ENCODE assay signal across 8 mouse cellular contexts in genomic region chr2:93809931-93810330, GRCm38 (mm10). TPM values are rescaled to one million over a fixed set of nuclear protein-coding genes. Genes with fewer than 3 reads are reported as not detected.
A peak's percentile ranks its signal among the peaks of the same experiment; 100 is the strongest.
DNase-seq lines count a peak whose midpoint lies in the region; ATAC-seq and TF ChIP-seq lines count a peak whose summit lies in the region.

No protein-coding gene starts in this region.

- no peaks in the 10 kb centered on the region for H3K27me3 ChIP-seq in heart, postnatal 0 days (ENCODE audit: control insufficient read depth, insufficient read depth, low read length)
- no peaks in the 10 kb centered on the region for H3K27me3 ChIP-seq in heart, embryonic 10.5 days (ENCODE audit: insufficient read depth, poor library complexity, severe bottlenecking)
- H3K27me3 ChIP-seq in Patski, result no peaks in the 10 kb centered on the region
- H3K27me3 ChIP-seq in limb, embryonic 11.5 days (ENCODE audit: control insufficient read depth, insufficient read depth, low read length), result no peaks in the 10 kb centered on the region
- H3K27me3 ChIP-seq in stomach, postnatal 0 days (ENCODE audit: control insufficient read depth, insufficient read depth, low read length), result no peaks in the 10 kb centered on the region

- WGBS in heart, postnatal 0 days, result 6% methylated on average over 2 of the region's 2 CpGs
- 9% methylated on average over 2 of the region's 2 CpGs for WGBS in heart, embryonic 10.5 days
- 16% methylated on average over 2 of the region's 2 CpGs for WGBS in limb, embryonic 11.5 days
- WGBS in stomach, postnatal 0 days, result 16% methylated on average over 2 of the region's 2 CpGs

- CTCF ChIA-PET in Patski (lab: Charles Lee), result interaction anchor here (0.6 to 5.5 kb wide), 24 partner anchors 9 to 593 kb away, joined by 3 to 53 read pairs (median 4); partner anchors contain the start of gene Ext2

- H3K36me3 ChIP-seq in heart, postnatal 0 days (replicated peaks; ENCODE audit: control insufficient read depth, insufficient read depth, low read length), result peaks cover 72% of the 10 kb centered on the region
- H3K36me3 ChIP-seq in heart, embryonic 10.5 days, result peaks cover 76% of the 10 kb centered on the region
- no peaks in the 10 kb centered on the region; the same call in 1 of the 2 replicates for H3K36me3 ChIP-seq in limb, embryonic 11.5 days (ENCODE audit: control insufficient read depth, insufficient read depth, low read length)
- peaks cover 9% of the 10 kb centered on the region; the same call in 1 of the 2 replicates for H3K36me3 ChIP-seq in stomach, postnatal 0 days (ENCODE audit: control insufficient read depth, insufficient read depth, low read length)

- H3K4me1 ChIP-seq in heart, postnatal 0 days (ENCODE audit: control insufficient read depth, insufficient read depth), result no peaks in the 10 kb centered on the region
- H3K4me1 ChIP-seq in heart, embryonic 10.5 days, result no peaks in the 10 kb centered on the region
- H3K4me1 ChIP-seq in limb, embryonic 11.5 days (ENCODE audit: control insufficient read depth, insufficient read depth, low read length), result no peaks in the 10 kb centered on the region
- H3K4me1 ChIP-seq in stomach, postnatal 0 days (replicated peaks; ENCODE audit: control insufficient read depth, insufficient read depth), result no peaks in the 10 kb centered on the region

- no peak overlapping the region for H3K9ac ChIP-seq in heart, postnatal 0 days (replicated peaks; ENCODE audit: low read depth, low read length)
- H3K9ac ChIP-seq in limb, embryonic 11.5 days (ENCODE audit: low read length), result no peak overlapping the region
- H3K9ac ChIP-seq in stomach, postnatal 0 days (ENCODE audit: low read length), result no peak overlapping the region

- no peak overlapping the region for H3K4me2 ChIP-seq in heart, postnatal 0 days (ENCODE audit: low read depth, low read length)
- H3K4me2 ChIP-seq in limb, embryonic 11.5 days (ENCODE audit: low read depth, severe bottlenecking), result no peak overlapping the region
- no peak overlapping the region for H3K4me2 ChIP-seq in stomach, postnatal 0 days (replicated peaks; ENCODE audit: low read depth)

- in situ Hi-C loops in Patski (cut with MboI; ENCODE audit: low pct_unique_long_range_greater_than_20kb), result no loop called here

- no peak for ATAC-seq in heart, postnatal 0 days (ENCODE audit: insufficient read depth, low read depth)
- ATAC-seq in Patski, result no peak
- ATAC-seq in limb, embryonic 11.5 days (ENCODE audit: insufficient number of reproducible peaks, low FRiP score, low TSS enrichment, low read depth), result no peak
- no peak; the same call in 1 of the 2 replicates for ATAC-seq in stomach, postnatal 0 days (ENCODE audit: low FRiP score, low TSS enrichment)
- ATAC-seq in erythroblast, adult 5-6 weeks (replicated peaks; ENCODE audit: low FRiP score, poor library complexity, severe bottlenecking), result no peak

- POLR2A ChIA-PET in Patski (lab: Charles Lee), result no interaction called here

- DNase-seq in heart, postnatal 0 days (ENCODE audit: low spot score), result peak; percentile 37
- DNase-seq in heart, embryonic 10.5 days (ENCODE audit: low spot score), result no peak
- peak; percentile 75 for DNase-seq in 3T3-L1 (ENCODE audit: low read depth, low spot score)
- DNase-seq in Patski (ENCODE audit: low read depth, low spot score), result no peak
- peak; percentile 39 for DNase-seq in embryo, embryonic 11.5 days (ENCODE audit: low read depth, low spot score)
- peak; percentile 72 for DNase-seq in limb, embryonic 11.5 days (ENCODE audit: low spot score)
- peak; percentile 46 for DNase-seq in stomach, postnatal 0 days (ENCODE audit: low spot score)

- TF ChIP-seq CTCF in heart, postnatal 0 days (IDR thresholded peaks at IDR 0.05; ENCODE audit: low read depth), result peak; percentile 92
- TF ChIP-seq CTCF in Patski (IDR thresholded peaks at IDR 0.05), result peak; percentile 98
- peak; percentile 93 for TF ChIP-seq CTCF in stomach, postnatal 0 days (IDR thresholded peaks at IDR 0.05; ENCODE audit: low read depth)

- no peak overlapping the region for H3K27ac ChIP-seq in heart, postnatal 0 days (ENCODE audit: low read depth)
- no peak overlapping the region for H3K27ac ChIP-seq in heart, embryonic 10.5 days
- no peak overlapping the region for H3K27ac ChIP-seq in limb, embryonic 11.5 days (replicated peaks; ENCODE audit: low read depth, low read length)
- no peak overlapping the region for H3K27ac ChIP-seq in stomach, postnatal 0 days (replicated peaks)

- no peaks in the 10 kb centered on the region for H3K9me3 ChIP-seq in heart, postnatal 0 days (replicated peaks; ENCODE audit: control insufficient read depth, low read length)
- H3K9me3 ChIP-seq in heart, embryonic 10.5 days, result no peaks in the 10 kb centered on the region
- no peaks in the 10 kb centered on the region for H3K9me3 ChIP-seq in limb, embryonic 11.5 days (ENCODE audit: control insufficient read depth, low read length)
- H3K9me3 ChIP-seq in stomach, postnatal 0 days (ENCODE audit: control insufficient read depth, low read length), result no peaks in the 10 kb centered on the region

- no peak for TF ChIP-seq EP300 in heart, postnatal 0 days (IDR thresholded peaks at IDR 0.05; ENCODE audit: low read depth)
- TF ChIP-seq EP300 in stomach, postnatal 0 days (optimal IDR thresholded peaks at IDR 0.05), result no peak

- H3K4me3 ChIP-seq in heart, postnatal 0 days (ENCODE audit: low read depth, low read length), result no peak overlapping the region
- H3K4me3 ChIP-seq in heart, embryonic 10.5 days, result no peak overlapping the region
- H3K4me3 ChIP-seq in limb, embryonic 11.5 days (ENCODE audit: low read depth, low read length), result no peak overlapping the region
- no peak overlapping the region for H3K4me3 ChIP-seq in stomach, postnatal 0 days (ENCODE audit: low read depth, low read length)

RNA-seq across cellular contexts. Expression of gene Ext2, which starts 12.4 kb away (rescaled TPM):
- 32.8 TPM in 2 replicates for total RNA-seq in heart, postnatal 0 days (2014; rRNA removed; ENCODE audit: low replicate concordance)
- 38.2 and 40.3 TPM in 2 replicates for polyA plus RNA-seq in heart, postnatal 0 days (2015; fragmentation: Nextera tagmentation; extraction: Ambion mirVana)
- 82.8 and 83.0 TPM in 2 replicates for polyA plus RNA-seq in heart, embryonic 10.5 days (2016; fragmentation: Nextera tagmentation; extraction: Ambion mirVana)
- 196 TPM for polyA plus RNA-seq in Patski (2021)
- polyA plus RNA-seq in limb, embryonic 11.5 days (2014; fragmentation: Nextera tagmentation; extraction: Ambion mirVana), result 69.8 and 75.1 TPM in 2 replicates
- polyA plus RNA-seq in stomach, postnatal 0 days (2015; fragmentation: Nextera tagmentation; extraction: Ambion mirVana), result 51.0 and 51.2 TPM in 2 replicates
- 5.8 and 11.1 TPM in 2 replicates for total RNA-seq in erythroblast, adult 5-6 weeks (2015; ENCODE audit: low replicate concordance)
- total RNA-seq in erythroblast, adult 5-6 weeks (2017; ENCODE audit: low replicate concordance), result 2.3 and 7.4 TPM in 2 replicates

RNA-seq across cellular contexts. Expression of gene Accs, which starts 39.8 kb away (rescaled TPM):
- total RNA-seq in heart, postnatal 0 days (2014; rRNA removed; ENCODE audit: low replicate concordance), result 8.4 and 42.5 TPM in 2 replicates
- 6.1 and 6.2 TPM in 2 replicates for polyA plus RNA-seq in heart, postnatal 0 days (2015; fragmentation: Nextera tagmentation; extraction: Ambion mirVana)
- 7.9 and 8.3 TPM in 2 replicates for polyA plus RNA-seq in heart, embryonic 10.5 days (2016; fragmentation: Nextera tagmentation; extraction: Ambion mirVana)
- polyA plus RNA-seq in Patski (2021), result 13.6 TPM
- polyA plus RNA-seq in limb, embryonic 11.5 days (2014; fragmentation: Nextera tagmentation; extraction: Ambion mirVana), result 9.0 and 10.4 TPM in 2 replicates
- 4.7 and 5.0 TPM in 2 replicates for polyA plus RNA-seq in stomach, postnatal 0 days (2015; fragmentation: Nextera tagmentation; extraction: Ambion mirVana)
- 3.3 and 6.3 TPM in 2 replicates for total RNA-seq in erythroblast, adult 5-6 weeks (2015; ENCODE audit: low replicate concordance)
- total RNA-seq in erythroblast, adult 5-6 weeks (2017; ENCODE audit: low replicate concordance), result 1.4 and 1.8 TPM in 2 replicates

RNA-seq across cellular contexts. Expression of gene Accsl, which starts 59.0 kb away (rescaled TPM):
- not detected in 2 replicates for total RNA-seq in heart, postnatal 0 days (2014; rRNA removed; ENCODE audit: low replicate concordance)
- polyA plus RNA-seq in heart, postnatal 0 days (2015; fragmentation: Nextera tagmentation; extraction: Ambion mirVana), result 0.08 TPM in 1 of 2 replicates, not detected in the other
- 0.12 TPM in 1 of 2 replicates, not detected in the other for polyA plus RNA-seq in heart, embryonic 10.5 days (2016; fragmentation: Nextera tagmentation; extraction: Ambion mirVana)
- polyA plus RNA-seq in Patski (2021), result not detected
- polyA plus RNA-seq in limb, embryonic 11.5 days (2014; fragmentation: Nextera tagmentation; extraction: Ambion mirVana), result not detected in 2 replicates
- polyA plus RNA-seq in stomach, postnatal 0 days (2015; fragmentation: Nextera tagmentation; extraction: Ambion mirVana), result not detected in 2 replicates
- total RNA-seq in erythroblast, adult 5-6 weeks (2015; ENCODE audit: low replicate concordance), result not detected in 2 replicates
- not detected in 2 replicates for total RNA-seq in erythroblast, adult 5-6 weeks (2017; ENCODE audit: low replicate concordance)

Comparison
In these comparisons a context has a peak if more than half of its experiments do, and no peak if none do; other contexts are left out.
1. DNase-seq: peak in heart, postnatal 0 days (single experiment), 3T3-L1 (single experiment), embryo, embryonic 11.5 days (single experiment), limb, embryonic 11.5 days (single experiment) and stomach, postnatal 0 days (single experiment); none in heart, embryonic 10.5 days (single experiment) and Patski (single experiment).
2. Peak in every context shown above with its lines, with median percentiles within 50 percentile points of each other: CTCF ChIP-seq.